Mouse (Mus musculus): ENCODE measurements around the gene Fhdc1. TPM values are rescaled to one million over a fixed set of nuclear protein-coding genes. Genes with fewer than 3 reads are reported as not detected.
A peak's percentile ranks its signal among the peaks of the same experiment; 100 is the strongest.

Gene Fhdc1
- polyA plus RNA-seq (2015; fragmentation: Nextera tagmentation; extraction: Ambion mirVana), result 50.0 and 59.2 TPM in 2 replicates

DNA sequence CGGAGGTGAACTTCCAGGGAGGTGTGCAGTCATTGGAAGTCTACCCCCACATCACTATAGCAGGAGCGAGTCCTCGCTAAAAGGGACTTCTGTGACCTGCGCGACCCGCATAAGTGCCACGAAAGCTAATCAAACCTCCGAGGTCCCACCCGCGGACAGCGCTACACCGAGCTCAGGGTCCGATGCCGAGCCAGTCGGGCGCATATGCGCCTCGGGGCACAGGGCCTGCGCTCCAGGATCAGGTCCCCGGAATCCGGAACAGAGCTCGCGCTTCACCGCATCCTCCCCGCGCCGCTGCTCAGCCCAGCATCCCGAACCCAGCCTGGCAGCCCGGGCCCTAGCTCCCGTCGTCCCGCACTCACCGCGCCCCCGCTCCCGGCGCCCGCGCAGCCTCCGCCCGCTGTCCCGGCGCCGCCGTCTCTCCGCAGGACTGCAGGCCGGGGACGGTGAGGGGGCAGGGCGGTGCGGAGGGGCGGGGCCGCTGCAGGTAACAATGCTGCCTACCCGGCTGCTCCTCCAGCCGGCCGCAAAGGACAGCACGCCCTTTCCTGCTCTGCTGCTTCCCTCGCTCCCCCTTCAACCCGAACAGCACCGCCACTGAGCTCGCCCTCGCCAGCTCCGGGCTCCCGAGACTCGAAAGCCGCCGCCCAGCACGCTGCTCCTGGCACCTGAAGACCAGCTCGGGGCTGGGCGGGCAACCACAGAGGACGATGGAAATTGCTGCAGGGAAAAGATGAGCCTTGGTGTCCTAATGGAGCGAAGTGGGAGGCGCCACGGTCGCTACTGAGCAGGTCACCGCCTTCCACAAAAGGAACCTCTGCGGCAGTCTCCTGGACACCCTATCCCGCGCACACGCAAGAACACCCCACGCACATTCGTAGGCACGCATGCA is at the start of gene Fhdc1:
TSS of gene Fhdc1 (minus strand) at position 424 of the 892 bp plus-strand sequence.
- H3K9me3 ChIP-seq (replicated peaks; ENCODE audit: control insufficient read depth, low read length), result no peaks in the 10 kb centered on the region
- peak within 1 kb of the TSS; percentile 97 for H3K4me2 ChIP-seq (ENCODE audit: low read depth, low read length)
- peak within 1 kb of the TSS; percentile 80 for H3K4me3 ChIP-seq (ENCODE audit: low read depth, low read length)
- peaks cover 25% of the 10 kb centered on the region for H3K27me3 ChIP-seq (ENCODE audit: control insufficient read depth, insufficient read depth, low read depth, low read length)
- peaks cover 6% of the 10 kb centered on the region; the same call in 1 of the 2 replicates for H3K36me3 ChIP-seq (ENCODE audit: control insufficient read depth, insufficient read depth)
- ATAC-seq (ENCODE audit: low read depth), result peak; percentile 64
- H3K9ac ChIP-seq (ENCODE audit: low read depth, low read length), result peak within 1 kb of the TSS; percentile 91
- peak within 1 kb of the TSS; percentile 86 for H3K27ac ChIP-seq (ENCODE audit: low read length)
- peaks cover 29% of the 10 kb centered on the region for H3K4me1 ChIP-seq (ENCODE audit: control insufficient read depth, low read depth, low read length)
- WGBS (ENCODE audit: insufficient replicate concordance), result under 1% methylated on average over 71 of the region's 82 CpGs

DNA sequence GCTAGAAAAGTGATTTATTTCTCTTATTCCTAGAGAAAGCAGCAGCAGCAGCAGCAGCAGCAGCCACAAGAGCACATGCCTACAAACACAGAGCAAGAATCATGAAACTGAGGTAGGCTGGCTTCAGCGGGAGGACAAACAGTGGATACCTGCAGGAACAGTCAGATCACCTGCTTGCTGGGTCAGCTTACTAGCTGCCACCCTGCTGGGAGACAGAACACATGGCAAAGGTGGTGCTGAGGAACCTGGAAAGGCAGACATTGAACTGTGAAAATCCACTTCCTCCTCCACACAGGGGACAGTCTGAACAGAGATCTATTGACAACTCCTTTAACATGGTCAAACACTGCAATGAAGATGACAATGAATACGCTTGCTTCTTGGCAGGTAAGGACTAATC is 48.8 kb upstream of the Fhdc1 start:
- Histone ChIP-seq H3K4me1 (ENCODE audit: control insufficient read depth, low read depth, low read length) (no peaks in the 10 kb centered on the region), H3K4me2 (ENCODE audit: low read depth, low read length) (no peak overlapping the region), H3K9me3 (replicated peaks; ENCODE audit: control insufficient read depth, low read length) (no peaks in the 10 kb centered on the region), H3K4me3 (ENCODE audit: low read depth, low read length) (no peak overlapping the region), H3K27ac (ENCODE audit: low read length) (no peak overlapping the region), H3K36me3 (ENCODE audit: control insufficient read depth, insufficient read depth) (no peaks in the 10 kb centered on the region), H3K9ac (ENCODE audit: low read depth, low read length) (no peak overlapping the region), H3K27me3 (ENCODE audit: control insufficient read depth, insufficient read depth, low read depth, low read length) (no peaks in the 10 kb centered on the region)
- 72% methylated on average over 2 of the region's 2 CpGs for WGBS (ENCODE audit: insufficient replicate concordance)
- no peak for ATAC-seq (ENCODE audit: low read depth)

DNA sequence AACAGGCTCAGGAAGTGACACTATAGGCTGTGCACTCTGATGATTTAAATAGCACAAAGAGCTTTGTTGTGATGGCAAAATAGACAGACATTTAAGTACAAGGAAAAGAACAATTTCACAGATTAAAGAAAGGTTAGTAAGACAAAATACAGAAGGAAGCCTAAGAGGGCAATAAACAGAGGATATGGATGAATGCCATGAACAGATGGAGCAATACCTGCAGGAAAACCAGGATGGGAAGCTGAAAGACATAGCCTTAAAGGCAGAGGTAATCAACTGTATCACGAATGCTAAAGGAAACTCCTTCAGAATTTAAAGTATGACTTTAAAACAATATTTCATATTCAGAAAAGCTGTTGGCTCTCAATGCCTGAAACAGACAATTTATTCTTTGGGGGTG is 44.7 kb upstream of the Fhdc1 start:
- 56% methylated on average over 1 of the region's 1 CpGs for WGBS (ENCODE audit: insufficient replicate concordance)
- Histone ChIP-seq H3K9ac (ENCODE audit: low read depth, low read length) (no peak overlapping the region), H3K4me2 (ENCODE audit: low read depth, low read length) (no peak overlapping the region)

DNA sequence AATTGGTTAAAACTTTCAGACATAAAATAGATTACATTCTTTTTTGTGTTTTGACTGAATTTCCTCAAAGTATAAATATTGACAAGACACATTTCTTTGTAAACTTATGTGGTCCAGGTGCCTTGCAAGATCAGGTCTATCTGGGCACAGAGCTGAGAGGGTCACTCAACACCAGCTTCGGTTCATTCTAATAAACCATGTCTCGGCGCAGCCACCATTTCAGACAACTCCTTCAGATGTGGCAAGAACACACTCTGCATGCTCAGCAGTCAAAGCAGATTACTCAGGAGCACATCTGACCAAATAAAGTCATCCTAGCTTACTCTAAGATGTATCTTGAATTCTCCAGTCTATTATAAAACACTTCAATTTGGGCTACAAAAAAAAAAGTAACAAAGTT is 35.9 kb upstream of the Fhdc1 start:
- Histone ChIP-seq H3K27ac (ENCODE audit: low read length) (no peak overlapping the region), H3K36me3 (ENCODE audit: control insufficient read depth, insufficient read depth) (no peaks in the 10 kb centered on the region), H3K9me3 (replicated peaks; ENCODE audit: control insufficient read depth, low read length) (no peaks in the 10 kb centered on the region), H3K4me1 (ENCODE audit: control insufficient read depth, low read depth, low read length) (peaks cover 7% of the 10 kb centered on the region), H3K4me3 (ENCODE audit: low read depth, low read length) (no peak overlapping the region), H3K27me3 (ENCODE audit: control insufficient read depth, insufficient read depth, low read depth, low read length) (no peaks in the 10 kb centered on the region), H3K9ac (ENCODE audit: low read depth, low read length) (no peak overlapping the region), H3K4me2 (ENCODE audit: low read depth, low read length) (no peak overlapping the region)
- no peak for ATAC-seq (ENCODE audit: low read depth)
- 88% methylated on average over 3 of the region's 3 CpGs for WGBS (ENCODE audit: insufficient replicate concordance)

More for the DNA sequence above, 44.7 kb upstream of the Fhdc1 start:
- no peaks in the 10 kb centered on the region for H3K4me1 ChIP-seq (ENCODE audit: control insufficient read depth, low read depth, low read length)
- H3K27me3 ChIP-seq (ENCODE audit: control insufficient read depth, insufficient read depth, low read depth, low read length), result no peaks in the 10 kb centered on the region
- H3K9me3 ChIP-seq (replicated peaks; ENCODE audit: control insufficient read depth, low read length), result no peaks in the 10 kb centered on the region
- no peaks in the 10 kb centered on the region for H3K36me3 ChIP-seq (ENCODE audit: control insufficient read depth, insufficient read depth)
- no peak overlapping the region for H3K27ac ChIP-seq (ENCODE audit: low read length)
- no peak for ATAC-seq (ENCODE audit: low read depth)
- no peak overlapping the region for H3K4me3 ChIP-seq (ENCODE audit: low read depth, low read length)

DNA sequence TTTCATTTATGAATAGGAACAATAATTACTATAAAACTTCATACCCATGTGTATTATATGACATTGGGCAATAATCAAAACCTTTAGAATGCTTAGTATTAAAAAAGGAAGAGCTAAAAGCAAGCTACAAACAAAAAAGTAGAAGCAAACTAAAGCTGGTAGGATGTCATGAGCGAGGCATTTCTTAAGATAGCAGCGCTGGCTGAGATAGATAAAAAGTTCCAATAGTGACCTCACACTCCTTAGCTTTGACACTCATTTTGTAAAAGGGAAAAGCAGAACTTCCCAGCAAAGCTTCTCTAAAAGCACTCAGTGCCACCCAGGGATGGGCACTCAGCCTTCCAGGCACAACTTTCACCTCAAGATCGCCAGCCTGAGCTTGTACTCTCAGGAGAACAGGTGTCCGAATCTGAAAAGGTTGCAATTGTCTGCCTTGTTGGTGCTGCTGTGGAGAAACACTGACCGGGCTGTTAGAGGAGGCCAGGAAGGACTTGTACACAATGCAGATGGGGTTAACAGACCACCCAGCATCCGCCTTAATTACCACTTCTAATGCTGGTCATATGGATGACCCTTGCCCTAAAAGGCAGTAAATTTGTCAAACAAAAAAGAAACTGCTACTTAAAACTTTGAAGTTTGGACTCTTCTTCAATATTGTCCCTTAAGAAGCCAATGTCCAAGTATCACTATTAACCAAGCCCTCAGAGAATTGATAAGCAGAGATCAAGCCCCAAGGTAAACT is 32.7 kb upstream of the Fhdc1 start:
- H3K9ac ChIP-seq (ENCODE audit: low read depth, low read length), result no peak overlapping the region
- no peak overlapping the region for H3K4me3 ChIP-seq (ENCODE audit: low read depth, low read length)
- H3K36me3 ChIP-seq (ENCODE audit: control insufficient read depth, insufficient read depth), result no peaks in the 10 kb centered on the region
- H3K27me3 ChIP-seq (ENCODE audit: control insufficient read depth, insufficient read depth, low read depth, low read length), result no peaks in the 10 kb centered on the region
- no peak overlapping the region for H3K4me2 ChIP-seq (ENCODE audit: low read depth, low read length)
- no peak overlapping the region for H3K27ac ChIP-seq (ENCODE audit: low read length)
- no peak for ATAC-seq (ENCODE audit: low read depth)
- WGBS (ENCODE audit: insufficient replicate concordance), result 52% methylated on average over 6 of the region's 6 CpGs
- no peaks in the 10 kb centered on the region for H3K9me3 ChIP-seq (replicated peaks; ENCODE audit: control insufficient read depth, low read length)
- H3K4me1 ChIP-seq (ENCODE audit: control insufficient read depth, low read depth, low read length), result peaks cover 7% of the 10 kb centered on the region

DNA sequence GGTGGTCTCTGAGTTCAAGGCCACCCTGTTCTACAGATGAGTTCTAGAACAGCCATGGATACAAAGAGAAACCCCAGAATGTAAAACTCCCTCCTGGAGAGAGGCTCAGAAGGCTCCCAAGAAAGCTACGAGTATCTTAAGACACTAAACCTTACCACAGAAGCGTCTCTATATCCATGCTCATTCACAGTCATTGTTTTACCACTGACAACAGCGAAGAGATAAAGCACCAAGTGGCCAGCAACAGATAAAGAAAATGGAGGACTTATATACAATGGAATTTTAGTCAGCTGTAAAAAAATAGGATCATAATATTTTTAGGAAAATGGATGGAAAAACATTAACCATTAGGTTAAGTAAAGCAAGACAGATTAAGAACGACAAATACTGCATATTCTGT is 25.0 kb upstream of the Fhdc1 start:
- H3K9ac ChIP-seq (ENCODE audit: low read depth, low read length), result no peak overlapping the region
- H3K36me3 ChIP-seq (ENCODE audit: control insufficient read depth, insufficient read depth), result no peaks in the 10 kb centered on the region
- H3K4me1 ChIP-seq (ENCODE audit: control insufficient read depth, low read depth, low read length), result no peaks in the 10 kb centered on the region; the same call in 1 of the 2 replicates
- H3K27ac ChIP-seq (ENCODE audit: low read length), result no peak overlapping the region
- no peak overlapping the region for H3K4me2 ChIP-seq (ENCODE audit: low read depth, low read length)
- no peaks in the 10 kb centered on the region for H3K9me3 ChIP-seq (replicated peaks; ENCODE audit: control insufficient read depth, low read length)
- H3K27me3 ChIP-seq (ENCODE audit: control insufficient read depth, insufficient read depth, low read depth, low read length), result no peaks in the 10 kb centered on the region
- WGBS (ENCODE audit: insufficient replicate concordance), result 37% methylated on average over 4 of the region's 4 CpGs
- peak; percentile 16; the same call in 1 of the 2 replicates for ATAC-seq (ENCODE audit: low read depth)
- H3K4me3 ChIP-seq (ENCODE audit: low read depth, low read length), result no peak overlapping the region

DNA sequence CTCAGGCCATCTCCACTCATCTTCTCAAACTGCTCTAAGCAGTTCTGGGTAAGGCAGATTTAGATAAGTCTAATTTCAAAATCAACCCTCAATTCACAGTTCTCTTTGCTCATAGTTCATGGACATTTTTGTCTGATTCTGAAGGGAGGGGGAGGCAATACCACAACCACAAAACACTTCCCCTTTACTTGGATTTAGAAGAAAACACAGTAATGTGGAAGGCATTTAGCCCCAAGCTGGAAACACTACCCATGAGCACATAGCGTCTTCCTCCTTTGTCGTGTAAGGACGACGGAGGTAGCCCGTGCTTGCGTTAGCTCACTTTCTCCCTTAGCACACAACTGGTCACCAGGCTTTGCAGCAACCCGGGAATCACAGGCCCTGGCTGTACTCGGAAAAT is 24.1 kb upstream of the Fhdc1 start:
- Histone ChIP-seq H3K9me3 (replicated peaks; ENCODE audit: control insufficient read depth, low read length) (no peaks in the 10 kb centered on the region), H3K4me2 (ENCODE audit: low read depth, low read length) (no peak overlapping the region), H3K27me3 (ENCODE audit: control insufficient read depth, insufficient read depth, low read depth, low read length) (no peaks in the 10 kb centered on the region), H3K4me1 (ENCODE audit: control insufficient read depth, low read depth, low read length) (no peaks in the 10 kb centered on the region; the same call in 1 of the 2 replicates), H3K36me3 (ENCODE audit: control insufficient read depth, insufficient read depth) (no peaks in the 10 kb centered on the region), H3K4me3 (ENCODE audit: low read depth, low read length) (no peak overlapping the region), H3K27ac (ENCODE audit: low read length) (no peak overlapping the region), H3K9ac (ENCODE audit: low read depth, low read length) (no peak overlapping the region)
- ATAC-seq (ENCODE audit: low read depth), result no peak
- 37% methylated on average over 8 of the region's 8 CpGs for WGBS (ENCODE audit: insufficient replicate concordance)

DNA sequence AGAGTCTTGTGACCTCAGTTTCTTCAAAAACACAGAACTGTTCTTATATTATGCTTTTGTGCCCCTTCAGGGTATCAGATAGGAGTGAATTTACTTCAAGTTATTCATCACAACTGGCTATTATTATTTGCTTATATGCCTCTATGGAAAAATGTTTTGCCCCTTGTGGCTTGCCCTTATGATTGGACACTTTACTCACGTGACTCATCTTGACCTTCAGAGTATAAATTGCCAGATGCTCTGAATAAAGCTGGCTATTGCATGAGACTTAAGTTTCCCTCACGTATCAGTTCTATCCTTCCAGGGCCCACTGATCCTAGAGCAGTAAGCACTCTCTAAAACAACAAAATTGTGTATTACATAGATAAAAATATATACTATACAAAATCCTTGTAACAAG is 21.9 kb upstream of the Fhdc1 start:
- no peak for ATAC-seq (ENCODE audit: low read depth)
- H3K9me3 ChIP-seq (replicated peaks; ENCODE audit: control insufficient read depth, low read length), result no peaks in the 10 kb centered on the region
- no peak overlapping the region for H3K9ac ChIP-seq (ENCODE audit: low read depth, low read length)
- H3K4me2 ChIP-seq (ENCODE audit: low read depth, low read length), result no peak overlapping the region
- no peaks in the 10 kb centered on the region for H3K36me3 ChIP-seq (ENCODE audit: control insufficient read depth, insufficient read depth)
- H3K27ac ChIP-seq (ENCODE audit: low read length), result no peak overlapping the region
- H3K27me3 ChIP-seq (ENCODE audit: control insufficient read depth, insufficient read depth, low read depth, low read length), result no peaks in the 10 kb centered on the region
- H3K4me3 ChIP-seq (ENCODE audit: low read depth, low read length), result no peak overlapping the region
- WGBS (ENCODE audit: insufficient replicate concordance), result 75% methylated on average over 2 of the region's 2 CpGs
- H3K4me1 ChIP-seq (ENCODE audit: control insufficient read depth, low read depth, low read length), result no peaks in the 10 kb centered on the region; the same call in 1 of the 2 replicates

DNA sequence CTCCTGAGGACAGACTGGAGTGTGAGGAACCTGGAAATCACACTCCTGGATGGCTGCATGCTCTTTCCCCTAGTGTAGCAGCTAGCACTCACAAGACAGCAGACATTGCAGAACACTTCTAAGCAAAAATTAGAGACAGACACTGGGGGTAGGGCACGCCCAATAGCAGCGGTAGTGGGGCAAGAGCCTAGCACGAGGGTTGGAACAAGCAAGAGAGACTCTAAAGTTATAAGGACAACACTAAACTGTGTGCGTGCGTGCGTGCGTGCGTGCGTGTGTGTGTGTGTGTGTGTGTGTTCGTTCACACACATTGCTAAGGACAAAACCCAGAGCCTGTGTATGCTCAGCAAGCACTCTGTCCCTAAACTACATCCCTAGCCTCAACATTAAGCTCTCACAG is 20.3 kb upstream of the Fhdc1 start:
- H3K9me3 ChIP-seq (replicated peaks; ENCODE audit: control insufficient read depth, low read length), result no peaks in the 10 kb centered on the region
- no peak overlapping the region for H3K9ac ChIP-seq (ENCODE audit: low read depth, low read length)
- H3K4me2 ChIP-seq (ENCODE audit: low read depth, low read length), result no peak overlapping the region
- no peaks in the 10 kb centered on the region for H3K27me3 ChIP-seq (ENCODE audit: control insufficient read depth, insufficient read depth, low read depth, low read length)
- H3K4me1 ChIP-seq (ENCODE audit: control insufficient read depth, low read depth, low read length), result no peaks in the 10 kb centered on the region; the same call in 1 of the 2 replicates
- ATAC-seq (ENCODE audit: low read depth), result no peak
- no peaks in the 10 kb centered on the region for H3K36me3 ChIP-seq (ENCODE audit: control insufficient read depth, insufficient read depth)
- WGBS (ENCODE audit: insufficient replicate concordance), result 78% methylated on average over 10 of the region's 10 CpGs
- H3K27ac ChIP-seq (ENCODE audit: low read length), result no peak overlapping the region
- no peak overlapping the region for H3K4me3 ChIP-seq (ENCODE audit: low read depth, low read length)
